Mouse (Mus musculus) kidney, adult 2 months (tissue): ENCODE data around the gene Ube2ql1. TPM values are rescaled to one million over a fixed set of nuclear protein-coding genes. Genes with fewer than 3 reads are reported as not detected.

Experiments
- DNase-seq: peaks from one replicate; pipeline ENCODE4 v3.0.0; 2021
- H3K27ac ChIP-seq: fragments of 200-500 bp; 2 replicates; pipeline ENCODE4 v1.5.1; 2012; ENCODE audit warnings: low read depth, low read length, control low read depth, inconsistent platforms; ENCODE audit not compliant: insufficient read depth
- H3K27me3 ChIP-seq: fragments of 200-500 bp; replicated peaks from 2 replicates; pipeline ENCODE4 v1.6.1; 2012; ENCODE audit warnings: mild to moderate bottlenecking, moderate library complexity, low read length, inconsistent platforms; ENCODE audit not compliant: control insufficient read depth, insufficient read depth
- H3K36me3 ChIP-seq: fragments of 200-500 bp; 2 replicates; pipeline ENCODE4 v1.6.1; 2012; ENCODE audit warnings: mild to moderate bottlenecking, moderate library complexity, low read length, inconsistent platforms; ENCODE audit not compliant: control insufficient read depth, insufficient read depth
- H3K4me1 ChIP-seq: fragments of 200-500 bp; 2 replicates; pipeline ENCODE4 v1.6.1; 2011; ENCODE audit warnings: low read length; ENCODE audit not compliant: control insufficient read depth, insufficient read depth
- H3K4me3 ChIP-seq: fragments of 200-500 bp; 2 replicates; pipeline ENCODE4 v1.5.1; 2011; ENCODE audit warnings: mild to moderate bottlenecking, low read depth, low read length, control low read depth; ENCODE audit not compliant: insufficient read depth
- CTCF ChIP-seq: fragments of 200-500 bp; conservative IDR thresholded peaks from 2 replicates; pipeline ENCODE4 v1.5.1; 2011; ENCODE audit warnings: low read depth, mild to moderate bottlenecking, control low read depth, low read length, moderate library complexity, mixed read lengths; ENCODE audit not compliant: insufficient read depth, insufficient read length
- POLR2A ChIP-seq: fragments of 200-500 bp; IDR thresholded peaks from one replicate; pipeline ENCODE4 v1.6.1; 2011; ENCODE audit warnings: low read depth, low read length, control low read depth
- WGBS: fragments of 180-500 bp; shearing (Covaris S2); methylation state at CpG from one replicate; pipeline ENCODE4 v1.1.7; 2018; 5-methylcytosine and 5-hydroxymethylcytosine counted together
- polyA plus RNA-seq: library from polyadenylated mRNA; depleted of rRNA; stranded (reverse); fragments of >200 nt; gene quantifications from 2 replicates; pipeline ENCODE4 v1.2.3, GENCODE M21; 2012; rRNA removed

The Ube2ql1 gene
- polyA plus RNA-seq, 1 experiment = 1.8 TPM

DNA sequence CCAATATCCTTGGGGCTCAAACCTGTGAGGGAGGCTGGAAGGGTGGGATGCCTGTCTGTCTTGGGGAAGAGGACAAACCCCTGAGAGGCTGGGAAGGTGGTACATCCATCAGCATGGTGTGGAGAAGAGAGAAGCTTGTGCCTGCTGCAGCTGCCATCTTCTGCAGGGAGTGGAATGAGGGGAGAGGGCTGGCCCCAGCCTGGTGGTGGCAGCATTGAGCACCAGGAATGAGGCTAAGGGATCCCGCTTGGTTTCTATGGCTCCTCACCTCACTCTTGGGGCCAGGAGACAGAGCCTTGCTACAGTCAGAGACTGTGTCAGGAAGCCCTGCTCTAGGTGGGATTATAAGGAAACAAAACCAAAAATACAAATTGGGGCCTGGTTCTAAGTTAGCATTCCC is 52.7 kb downstream of the Ube2ql1 start:
- Histone ChIP-seq H3K27me3 (no peaks in the 10 kb centered on the region), H3K27ac (no peak overlapping the region), H3K4me3 (no peak overlapping the region), H3K36me3 (no peaks in the 10 kb centered on the region), H3K4me1 (no peaks in the 10 kb centered on the region)
- DNase-seq = no peak
- WGBS = 48% methylated on average over 1 of the region's 1 CpGs
- TF ChIP-seq POLR2A = no peak
- peak; percentile 32; the same call in 1 of the 2 replicates for TF ChIP-seq CTCF

DNA sequence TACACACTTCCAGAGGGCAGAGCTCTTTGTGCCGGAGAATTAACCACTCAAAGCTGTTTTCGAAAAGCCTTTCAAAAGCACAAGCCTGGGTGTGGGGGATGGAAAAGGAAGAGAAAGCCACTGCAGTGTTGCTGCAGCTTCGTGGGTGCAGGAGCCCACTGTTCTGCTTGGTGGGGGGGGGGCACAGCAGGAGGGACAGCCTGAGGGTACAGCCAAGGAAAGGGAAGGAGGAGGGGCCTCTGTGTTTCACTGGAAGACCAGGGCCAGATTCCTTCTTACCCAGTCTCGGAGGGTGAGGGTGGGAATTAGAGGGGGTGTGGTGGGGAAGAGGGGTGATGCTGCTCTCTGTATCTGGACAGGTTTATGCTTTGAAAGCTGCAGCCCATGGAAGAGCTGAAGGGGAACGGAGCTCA is 54.3 kb downstream of the Ube2ql1 start:
- TF ChIP-seq CTCF (no peak), POLR2A (no peak)
- no peaks in the 10 kb centered on the region for H3K4me1 ChIP-seq
- H3K27me3 ChIP-seq = no peaks in the 10 kb centered on the region
- WGBS = 35% methylated on average over 5 of the region's 5 CpGs
- H3K27ac ChIP-seq = no peak overlapping the region
- no peak for DNase-seq
- H3K36me3 ChIP-seq = no peaks in the 10 kb centered on the region
- no peak overlapping the region for H3K4me3 ChIP-seq

GRCm38 (mm10) chr13:69673921-69674618 is 65.6 kb downstream of the Ube2ql1 start:
- Histone ChIP-seq H3K4me1 (no peaks in the 10 kb centered on the region), H3K36me3 (no peaks in the 10 kb centered on the region), H3K27ac (no peak overlapping the region), H3K27me3 (no peaks in the 10 kb centered on the region), H3K4me3 (no peak overlapping the region)
- no peak for TF ChIP-seq POLR2A
- TF ChIP-seq CTCF = no peak
- DNase-seq = no peak
- 55% methylated on average over 10 of the region's 10 CpGs for WGBS

DNA sequence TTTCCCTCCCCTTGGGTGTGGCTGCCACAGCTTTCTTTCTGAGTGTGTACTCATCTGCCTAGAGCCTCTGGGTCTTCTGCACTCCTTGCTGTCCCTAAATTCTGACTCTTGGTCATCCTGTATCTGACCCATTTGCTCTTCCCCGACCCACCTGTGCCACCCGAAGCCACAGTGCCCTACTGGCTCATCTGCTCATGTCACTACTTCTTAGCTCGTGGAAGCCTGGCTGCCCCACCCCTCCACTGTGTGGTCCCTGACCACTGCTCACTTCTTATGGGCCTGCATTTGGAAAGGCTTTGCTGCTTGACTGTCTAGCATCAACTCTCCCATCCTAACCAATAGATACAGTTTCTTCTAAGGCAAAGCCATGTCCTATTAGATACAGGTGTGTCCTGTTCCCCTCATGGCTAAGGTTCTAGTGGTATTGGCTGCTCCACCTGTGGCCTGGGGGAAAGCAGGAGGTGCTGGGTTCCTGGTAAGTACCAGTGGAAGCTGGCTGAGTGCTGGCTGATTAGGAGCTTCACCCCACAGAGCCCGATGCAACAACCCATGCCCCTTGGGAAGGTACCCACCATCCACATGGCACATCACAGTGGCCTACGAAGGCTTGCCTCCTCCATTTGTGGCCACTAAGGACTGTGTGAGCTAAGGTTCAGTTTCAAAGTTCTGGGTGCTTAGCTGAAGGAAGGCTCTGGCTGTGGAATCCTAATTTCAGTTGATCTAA is 66.3 kb downstream of the Ube2ql1 start:
- DNase-seq = no peak
- Histone ChIP-seq H3K4me3 (no peak overlapping the region), H3K27ac (no peak overlapping the region), H3K36me3 (no peaks in the 10 kb centered on the region), H3K4me1 (no peaks in the 10 kb centered on the region), H3K27me3 (no peaks in the 10 kb centered on the region)
- WGBS = 79% methylated on average over 5 of the region's 5 CpGs
- TF ChIP-seq CTCF (no peak), POLR2A (no peak)

GRCm38 (mm10) chr13:69672565-69672964 is 67.1 kb downstream of the Ube2ql1 start:
- Histone ChIP-seq H3K4me1 (no peaks in the 10 kb centered on the region), H3K36me3 (no peaks in the 10 kb centered on the region), H3K27ac (no peak overlapping the region), H3K27me3 (no peaks in the 10 kb centered on the region), H3K4me3 (no peak overlapping the region)
- TF ChIP-seq POLR2A (no peak), CTCF (no peak)
- no peak for DNase-seq
- 91% methylated on average over 10 of the region's 10 CpGs for WGBS

DNA sequence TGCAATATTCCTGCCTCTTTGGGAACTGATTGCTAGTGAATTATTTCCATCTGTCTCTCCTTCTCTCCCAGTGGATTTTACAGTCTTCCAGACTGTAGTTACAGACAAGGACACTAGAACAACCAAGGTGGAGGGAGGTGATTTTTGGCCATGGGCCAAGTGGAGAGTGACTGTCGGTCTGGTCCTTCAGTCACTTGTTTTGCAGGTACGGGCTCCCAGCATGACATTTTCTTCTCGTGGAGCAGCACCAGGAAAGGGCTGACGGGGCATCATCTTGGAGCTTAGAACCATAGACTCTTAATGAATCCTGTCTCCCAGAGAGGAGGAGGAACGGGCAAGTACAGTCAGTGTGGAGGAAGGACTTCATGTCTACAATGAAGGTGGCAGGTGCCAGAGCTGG is 67.6 kb downstream of the Ube2ql1 start:
- DNase-seq = no peak
- Histone ChIP-seq H3K27ac (no peak overlapping the region), H3K36me3 (no peaks in the 10 kb centered on the region), H3K4me1 (no peaks in the 10 kb centered on the region), H3K4me3 (no peak overlapping the region), H3K27me3 (no peaks in the 10 kb centered on the region)
- WGBS = 81% methylated on average over 5 of the region's 5 CpGs
- no peak for TF ChIP-seq CTCF
- no peak for TF ChIP-seq POLR2A

GRCm38 (mm10) chr13:69654508-69654907 is 85.2 kb downstream of the Ube2ql1 start:
- no peak overlapping the region for H3K27ac ChIP-seq
- no peak for TF ChIP-seq POLR2A
- TF ChIP-seq CTCF = no peak
- 63% methylated on average over 3 of the region's 3 CpGs for WGBS
- no peak overlapping the region for H3K4me3 ChIP-seq
- no peaks in the 10 kb centered on the region for H3K27me3 ChIP-seq
- no peaks in the 10 kb centered on the region for H3K36me3 ChIP-seq
- H3K4me1 ChIP-seq = no peaks in the 10 kb centered on the region
- DNase-seq = no peak

Other genes with a start within 250 kb of the Ube2ql1 start
- gene Nsun2, start 206.1 kb downstream of the Ube2ql1 start, polyA plus RNA-seq = 47.9 and 51.6 TPM in 2 replicates
- gene Tent4a, start 205.3 kb downstream of the Ube2ql1 start, polyA plus RNA-seq = 15.8 and 16.7 TPM in 2 replicates
- gene Srd5a1, start 128.4 kb downstream of the Ube2ql1 start, polyA plus RNA-seq = 13.9 and 15.7 TPM in 2 replicates
- gene Med10, start 62.5 kb upstream of the Ube2ql1 start, polyA plus RNA-seq = 34.5 and 34.7 TPM in 2 replicates